ENCODE assay signal across 29 mouse cellular contexts in the genomic region with DNA sequence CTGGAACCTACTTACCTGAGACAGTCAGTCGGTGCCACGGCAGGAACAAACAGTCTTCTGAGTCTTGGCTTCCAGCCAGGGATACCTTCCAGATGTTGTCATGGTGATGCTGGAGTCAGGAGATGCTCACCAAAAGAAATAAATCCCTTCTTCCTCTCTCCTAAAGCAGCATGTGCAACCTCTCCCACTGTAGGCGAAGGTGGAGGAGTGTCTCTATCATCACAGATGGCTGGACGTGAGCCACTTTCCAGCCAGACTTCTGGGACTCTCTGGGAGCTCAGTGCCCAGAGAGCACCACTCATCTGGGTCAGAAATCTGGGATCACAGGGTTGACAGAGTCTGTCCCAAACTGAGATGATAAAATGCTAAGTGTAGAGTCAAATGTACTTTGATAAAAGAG.
DNase-seq lines count a peak whose midpoint lies in the region; ATAC-seq lines count a peak whose summit lies in the region.
"Had no signal": no experiment of that assay in that cellular context is flagged by ENCODE, and none has a peak within 500 bp of the region (broad histone marks: within the 10 kb centered on the region; RNA-seq: fewer than 3 reads in every experiment).

No protein-coding gene starts in this region.

- no peaks in the 10 kb centered on the region for H3K9me3 ChIP-seq in forebrain, embryonic 14.5 days (replicated peaks; ENCODE audit: control insufficient read depth, low read length)
- no peaks in the 10 kb centered on the region for H3K9me3 ChIP-seq in forebrain, embryonic 15.5 days
- H3K9me3 ChIP-seq in midbrain, embryonic 14.5 days (ENCODE audit: control insufficient read depth, low read length) = no peaks in the 10 kb centered on the region
- no peaks in the 10 kb centered on the region for H3K9me3 ChIP-seq in midbrain, embryonic 13.5 days
- H3K9me3 ChIP-seq: embryonic facial prominence, embryonic 13.5 days; forebrain, embryonic 10.5 days; heart, embryonic 10.5 days; heart, embryonic 15.5 days; hindbrain, embryonic 13.5 days; neural tube, embryonic 12.5 days had no signal

- H3K4me1 ChIP-seq in forebrain, embryonic 14.5 days (ENCODE audit: control insufficient read depth, insufficient read depth, low read length) = no peaks in the 10 kb centered on the region
- H3K4me1 ChIP-seq in forebrain, embryonic 15.5 days = no peaks in the 10 kb centered on the region
- peaks cover 4% of the 10 kb centered on the region; the same call in 1 of the 2 replicates for H3K4me1 ChIP-seq in midbrain, embryonic 14.5 days (ENCODE audit: control insufficient read depth, insufficient read depth, low read length)
- no peaks in the 10 kb centered on the region for H3K4me1 ChIP-seq in midbrain, embryonic 13.5 days (replicated peaks)
- H3K4me1 ChIP-seq: embryonic facial prominence, embryonic 13.5 days; forebrain, embryonic 10.5 days; heart, embryonic 10.5 days; heart, embryonic 15.5 days; neural tube, embryonic 12.5 days had no signal

- H3K27me3 ChIP-seq in forebrain, embryonic 14.5 days (replicated peaks; ENCODE audit: control insufficient read depth, insufficient read depth, low read length) = no peaks in the 10 kb centered on the region
- no peaks in the 10 kb centered on the region for H3K27me3 ChIP-seq in forebrain, embryonic 15.5 days
- H3K27me3 ChIP-seq in midbrain, embryonic 14.5 days (ENCODE audit: control insufficient read depth, insufficient read depth, low read length) = no peaks in the 10 kb centered on the region
- no peaks in the 10 kb centered on the region for H3K27me3 ChIP-seq in midbrain, embryonic 13.5 days
- H3K27me3 ChIP-seq: embryonic facial prominence, embryonic 13.5 days; heart, embryonic 15.5 days; hindbrain, embryonic 13.5 days; neural tube, embryonic 12.5 days had no signal

- H3K4me3 ChIP-seq in forebrain, embryonic 14.5 days (ENCODE audit: low read depth, low read length) = no peak overlapping the region
- H3K4me3 ChIP-seq in forebrain, embryonic 15.5 days = no peak overlapping the region
- no peak overlapping the region for H3K4me3 ChIP-seq in midbrain, embryonic 14.5 days (replicated peaks; ENCODE audit: low read depth, low read length)
- H3K4me3 ChIP-seq in midbrain, embryonic 13.5 days (replicated peaks) = no peak overlapping the region
- H3K4me3 ChIP-seq: embryonic facial prominence, embryonic 13.5 days; forebrain, embryonic 10.5 days; heart, embryonic 10.5 days; heart, embryonic 15.5 days; hindbrain, embryonic 13.5 days; myocyte; neural tube, embryonic 12.5 days had no signal

- H3K36me3 ChIP-seq in forebrain, embryonic 14.5 days (ENCODE audit: control insufficient read depth, insufficient read depth, low read length) = no peaks in the 10 kb centered on the region
- no peaks in the 10 kb centered on the region for H3K36me3 ChIP-seq in forebrain, embryonic 15.5 days
- H3K36me3 ChIP-seq in midbrain, embryonic 14.5 days (ENCODE audit: control insufficient read depth, insufficient read depth, low read length) = no peaks in the 10 kb centered on the region
- H3K36me3 ChIP-seq in midbrain, embryonic 13.5 days = no peaks in the 10 kb centered on the region
- H3K36me3 ChIP-seq: embryonic facial prominence, embryonic 13.5 days; forebrain, embryonic 10.5 days; heart, embryonic 10.5 days; heart, embryonic 15.5 days; hindbrain, embryonic 13.5 days; neural tube, embryonic 12.5 days had no signal

- H3K9ac ChIP-seq in forebrain, embryonic 14.5 days (ENCODE audit: low read length) = no peak overlapping the region
- no peak overlapping the region for H3K9ac ChIP-seq in forebrain, embryonic 15.5 days (replicated peaks)
- no peak overlapping the region for H3K9ac ChIP-seq in midbrain, embryonic 14.5 days (replicated peaks; ENCODE audit: low read length)
- no peak overlapping the region for H3K9ac ChIP-seq in midbrain, embryonic 13.5 days (replicated peaks)
- H3K9ac ChIP-seq: embryonic facial prominence, embryonic 13.5 days; heart, embryonic 15.5 days; hindbrain, embryonic 13.5 days; liver, embryonic 14.5 days; neural tube, embryonic 12.5 days had no signal

- ATAC-seq in forebrain, embryonic 14.5 days = no peak
- no peak for ATAC-seq in forebrain, embryonic 15.5 days (replicated peaks)
- no peak for ATAC-seq in midbrain, embryonic 14.5 days (ENCODE audit: low FRiP score, low TSS enrichment)
- no peak for ATAC-seq in midbrain, embryonic 13.5 days
- ATAC-seq: intestine, postnatal 0 days; midbrain, embryonic 16.5 days had no signal

- no peak overlapping the region for H3K27ac ChIP-seq in forebrain, embryonic 14.5 days (ENCODE audit: low read depth, low read length)
- H3K27ac ChIP-seq in forebrain, embryonic 15.5 days (replicated peaks) = no peak overlapping the region
- no peak overlapping the region for H3K27ac ChIP-seq in midbrain, embryonic 14.5 days (replicated peaks; ENCODE audit: low read depth, low read length)
- no peak overlapping the region for H3K27ac ChIP-seq in midbrain, embryonic 13.5 days
- H3K27ac ChIP-seq: embryonic facial prominence, embryonic 13.5 days; forebrain, embryonic 10.5 days; heart, embryonic 10.5 days; heart, embryonic 15.5 days; hindbrain, embryonic 13.5 days; liver, embryonic 14.5 days; macrophage; neural tube, embryonic 12.5 days had no signal

- DNase-seq in forebrain, embryonic 14.5 days (ENCODE audit: low spot score) = peak; percentile 16
- peak; percentile 20 for DNase-seq in layer of hippocampus, adult 8-10 months (ENCODE audit: low spot score in 2 of 2)
- no peak for DNase-seq in layer of hippocampus, adult 11-12 months (ENCODE audit: low spot score)
- DNase-seq in midbrain, embryonic 14.5 days = peak; percentile 43
- DNase-seq in brain, adult 2 months (ENCODE audit: low read depth, low spot score) = peak; percentile 64
- DNase-seq in Muller cell, postnatal 12 days (ENCODE audit: inconsistent ontology term) = no peak
- DNase-seq: adrenal gland, postnatal 14 days; cerebellum, adult 8-10 months; gastrocnemius, postnatal 14 days; heart, postnatal 36 days; kidney, adult 9 months; kidney, postnatal 10 days; liver; lung, adult 2 months; lung, postnatal 10 days; thymus, postnatal 4 days had no signal

- no peak overlapping the region for H3K4me2 ChIP-seq in forebrain, embryonic 14.5 days (ENCODE audit: low read length)
- no peak overlapping the region for H3K4me2 ChIP-seq in forebrain, embryonic 15.5 days (replicated peaks)
- no peak overlapping the region for H3K4me2 ChIP-seq in midbrain, embryonic 14.5 days (ENCODE audit: low read length)
- H3K4me2 ChIP-seq in midbrain, embryonic 13.5 days (replicated peaks) = no peak overlapping the region
- H3K4me2 ChIP-seq: embryonic facial prominence, embryonic 13.5 days; heart, embryonic 15.5 days; hindbrain, embryonic 13.5 days; neural tube, embryonic 12.5 days had no signal

- WGBS in forebrain, embryonic 14.5 days = 62% methylated on average over 4 of the region's 4 CpGs
- WGBS in forebrain, embryonic 15.5 days = 58% methylated on average over 4 of the region's 4 CpGs
- WGBS in midbrain, embryonic 14.5 days = 73% methylated on average over 4 of the region's 4 CpGs
- WGBS in midbrain, embryonic 13.5 days = 72% methylated on average over 4 of the region's 4 CpGs

Comparison
In these comparisons a context has a peak if more than half of its experiments do, and no peak if none do; other contexts are left out.
1. DNase-seq: peak in forebrain, embryonic 14.5 days (single experiment), layer of hippocampus, adult 8-10 months (2 of 2), midbrain, embryonic 14.5 days (single experiment) and brain, adult 2 months (single experiment); none in layer of hippocampus, adult 11-12 months (single experiment) and Muller cell, postnatal 12 days (single experiment).